Mouse (Mus musculus) embryonic facial prominence, embryonic 13.5 days (tissue): ENCODE data around the gene Hnrnpr. TPM values are rescaled to one million over a fixed set of nuclear protein-coding genes. Genes with fewer than 3 reads are reported as not detected.
A peak's percentile ranks its signal among the peaks of the same experiment; 100 is the strongest.

Experiments used
- ATAC-seq: fragments of 200-750 bp; cut with Nextera tagmentation; 2 replicates; pipeline ENCODE4 v1.8.0; 2017; ENCODE audit warnings: low read depth; ENCODE audit not compliant: insufficient number of reproducible peaks, insufficient read depth, low FRiP score, low TSS enrichment
- H3K27ac ChIP-seq: fragments of 300-500 bp; sonication (generic); 2 replicates; pipeline ENCODE4 v1.5.1; 2015; ENCODE audit warnings: moderate library complexity, mild to moderate bottlenecking, inconsistent platforms
- H3K27me3 ChIP-seq: fragments of 300-500 bp; sonication (generic); 2 replicates; pipeline ENCODE4 v1.6.1; 2015; ENCODE audit warnings: mild to moderate bottlenecking, inconsistent platforms
- H3K36me3 ChIP-seq: fragments of 300-500 bp; sonication (generic); 2 replicates; pipeline ENCODE4 v1.6.1; 2015; ENCODE audit warnings: mild to moderate bottlenecking, inconsistent platforms
- H3K4me1 ChIP-seq: fragments of 300-500 bp; sonication (generic); 2 replicates; pipeline ENCODE4 v1.6.1; 2015; ENCODE audit warnings: inconsistent platforms
- H3K4me2 ChIP-seq: fragments of 300-500 bp; sonication (generic); 2 replicates; pipeline ENCODE4 v1.6.1; 2015; ENCODE audit warnings: moderate library complexity, mild to moderate bottlenecking, inconsistent platforms
- H3K4me3 ChIP-seq: fragments of 300-500 bp; sonication (generic); 2 replicates; pipeline ENCODE4 v1.5.1; 2015; ENCODE audit warnings: mild to moderate bottlenecking, inconsistent platforms
- H3K9ac ChIP-seq: fragments of 300-500 bp; sonication (generic); 2 replicates; pipeline ENCODE4 v1.6.1; 2015; ENCODE audit warnings: mild to moderate bottlenecking, inconsistent platforms
- H3K9me3 ChIP-seq: fragments of 300-500 bp; sonication (generic); 2 replicates; pipeline ENCODE4 v1.6.1; 2016; ENCODE audit warnings: inconsistent platforms
- WGBS: fragments of 180-500 bp; shearing (Covaris S2); methylation state at CpG from one replicate; pipeline ENCODE4 v1.1.7; 2015; ENCODE audit warnings: mixed read lengths; 5-methylcytosine and 5-hydroxymethylcytosine counted together
- polyA plus RNA-seq: library from polyadenylated mRNA; unstranded; fragments of >200 nt; fragmentation: Nextera tagmentation; extraction: Ambion mirVana; gene quantifications from 2 replicates; pipeline ENCODE4 v1.2.1, GENCODE M21; 2015

Hnrnpr gene
- polyA plus RNA-seq, 1 experiment from 2014 or later = 256 TPM

DNA sequence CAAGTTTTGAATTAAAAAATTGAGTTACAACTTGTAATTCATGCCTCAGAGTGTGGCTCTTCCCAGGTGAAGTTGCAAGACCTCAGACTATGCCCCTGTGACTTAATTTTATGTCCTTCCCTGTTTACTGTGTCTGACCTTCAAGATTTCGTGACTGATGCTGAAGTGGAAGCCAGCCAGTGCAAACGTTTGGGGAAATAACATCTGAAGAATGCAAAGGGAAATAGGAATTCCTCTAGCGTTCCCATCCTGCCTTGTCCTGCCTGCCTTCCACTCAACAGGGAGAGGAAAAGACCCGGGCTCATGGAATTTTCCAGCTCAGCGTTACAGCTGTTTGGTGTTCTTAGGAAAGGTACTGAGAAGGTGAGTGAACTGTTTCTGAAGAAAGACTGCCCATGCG is 46.3 kb downstream of the Hnrnpr start:
- peaks cover 91% of the 10 kb centered on the region for H3K36me3 ChIP-seq
- no peak overlapping the region for H3K27ac ChIP-seq
- no peak for ATAC-seq
- H3K4me1 ChIP-seq = no peaks in the 10 kb centered on the region
- no peak overlapping the region for H3K4me3 ChIP-seq
- WGBS = 81% methylated on average over 6 of the region's 6 CpGs
- no peak overlapping the region for H3K9ac ChIP-seq
- H3K27me3 ChIP-seq = no peaks in the 10 kb centered on the region
- H3K9me3 ChIP-seq = no peaks in the 10 kb centered on the region
- no peak overlapping the region for H3K4me2 ChIP-seq

DNA sequence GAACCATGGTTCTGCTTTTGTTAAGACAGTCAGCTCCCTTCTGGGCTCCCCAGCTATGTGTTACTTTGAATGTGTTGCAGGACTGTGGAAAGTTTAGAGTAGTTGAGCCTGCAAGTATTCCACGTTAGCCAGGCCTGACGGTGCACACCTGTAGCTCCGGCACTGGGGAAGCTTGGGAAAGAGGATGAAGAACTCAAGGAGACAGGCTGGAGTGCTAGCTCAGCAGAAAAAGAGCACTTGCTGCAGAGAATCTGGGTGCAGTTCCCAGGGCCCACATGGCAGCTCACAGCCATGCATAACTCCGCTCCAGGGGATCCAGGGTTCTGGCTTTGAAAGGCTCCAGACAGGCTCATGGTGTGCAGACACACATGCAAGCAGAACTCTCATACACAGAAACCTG is 46.7 kb downstream of the Hnrnpr start:
- Histone ChIP-seq H3K27me3 (no peaks in the 10 kb centered on the region), H3K9ac (no peak overlapping the region), H3K36me3 (peaks cover 87% of the 10 kb centered on the region), H3K27ac (no peak overlapping the region), H3K4me2 (no peak overlapping the region), H3K4me1 (no peaks in the 10 kb centered on the region), H3K9me3 (no peaks in the 10 kb centered on the region), H3K4me3 (no peak overlapping the region)
- ATAC-seq = no peak
- WGBS = 92% methylated on average over 4 of the region's 4 CpGs

DNA sequence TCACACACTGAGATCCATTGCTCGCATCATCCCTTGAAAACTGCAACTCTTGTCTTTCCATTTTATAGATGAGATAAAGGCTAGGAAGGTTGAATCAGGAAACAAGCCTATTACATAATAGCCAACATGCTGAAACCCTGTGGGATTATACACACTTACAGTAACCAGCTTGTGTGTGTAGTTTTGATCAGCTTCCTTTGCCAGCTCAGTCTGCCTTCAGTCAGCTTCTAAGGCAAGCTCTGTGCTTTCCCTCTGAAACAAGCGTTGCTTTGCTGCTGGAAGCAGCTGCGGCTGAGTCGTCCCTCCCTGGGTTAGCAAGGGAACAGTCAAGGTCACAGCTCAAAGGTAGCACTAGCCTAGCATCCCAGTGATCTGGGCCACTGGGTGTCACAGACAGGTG is 57.1 kb downstream of the Hnrnpr start:
- Histone ChIP-seq H3K9me3 (no peaks in the 10 kb centered on the region), H3K4me2 (no peak overlapping the region), H3K4me3 (no peak overlapping the region), H3K36me3 (no peaks in the 10 kb centered on the region), H3K27ac (no peak overlapping the region), H3K4me1 (no peaks in the 10 kb centered on the region), H3K9ac (no peak overlapping the region), H3K27me3 (no peaks in the 10 kb centered on the region)
- WGBS = 64% methylated on average over 4 of the region's 4 CpGs
- no peak for ATAC-seq

DNA sequence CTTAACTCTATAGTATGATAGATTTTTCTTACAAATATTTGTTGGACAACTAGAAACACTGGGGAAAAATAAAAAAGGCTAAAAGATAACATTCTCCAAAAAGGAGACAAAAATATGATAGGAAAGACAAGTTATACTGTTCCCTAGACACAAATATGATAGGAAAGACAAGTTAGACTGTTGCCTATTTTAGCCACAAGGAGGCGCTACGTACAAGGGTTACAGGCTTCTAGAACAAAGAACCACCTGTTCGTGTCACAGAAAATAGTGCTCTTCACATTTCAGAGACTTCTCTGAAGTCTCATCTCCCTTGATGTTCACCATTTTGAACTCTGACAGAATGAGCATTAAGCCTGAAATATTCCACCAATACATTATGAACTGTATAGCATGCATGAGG is 59.0 kb downstream of the Hnrnpr start:
- no peak for ATAC-seq
- WGBS = under 1% methylated on average over 3 of the region's 3 CpGs
- H3K9me3 ChIP-seq = no peaks in the 10 kb centered on the region

DNA sequence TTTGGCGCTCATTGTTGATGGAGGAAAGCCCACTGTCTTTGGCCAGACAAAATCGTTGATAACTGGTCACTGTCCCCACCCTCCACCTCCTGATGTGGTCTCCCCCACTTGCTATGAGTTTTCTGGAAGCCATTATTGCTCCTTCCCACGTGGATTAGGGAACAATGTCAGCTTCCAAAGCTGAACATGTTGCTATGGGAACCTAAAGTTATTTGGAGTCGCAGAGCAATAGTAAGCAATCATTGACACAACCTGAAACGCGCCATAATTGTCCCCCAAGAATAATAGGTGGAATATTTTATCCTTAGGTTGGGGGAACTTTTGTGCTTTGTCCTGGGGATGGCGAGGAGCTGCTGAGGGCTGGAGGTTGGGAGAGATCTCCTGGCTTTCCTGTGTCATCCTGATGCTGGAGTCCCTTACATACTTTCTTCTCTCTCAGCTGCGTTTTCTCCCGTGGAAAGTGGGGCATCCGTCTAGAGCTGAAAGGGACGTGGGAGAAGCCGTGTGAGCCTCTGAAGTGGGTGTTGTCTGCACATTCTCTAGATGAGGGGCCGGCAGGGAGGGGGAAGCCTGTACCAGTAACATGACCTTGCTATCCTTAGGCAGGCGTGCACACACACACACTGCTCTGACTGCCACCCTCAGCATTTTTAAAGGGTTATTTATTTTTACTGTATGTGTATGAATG is 62.9 kb downstream of the Hnrnpr start:
- Histone ChIP-seq H3K27ac (no peak overlapping the region), H3K4me2 (no peak overlapping the region), H3K4me3 (no peak overlapping the region), H3K27me3 (no peaks in the 10 kb centered on the region), H3K4me1 (peaks cover 10% of the 10 kb centered on the region), H3K9me3 (no peaks in the 10 kb centered on the region), H3K36me3 (no peaks in the 10 kb centered on the region), H3K9ac (peak overlapping the region; percentile 4; the same call in 1 of the 2 replicates)
- WGBS = 49% methylated on average over 14 of the region's 14 CpGs
- no peak for ATAC-seq

More for the DNA sequence above, 59.0 kb downstream of the Hnrnpr start:
- peaks cover 6% of the 10 kb centered on the region for H3K4me1 ChIP-seq
- no peaks in the 10 kb centered on the region for H3K36me3 ChIP-seq
- no peak overlapping the region for H3K27ac ChIP-seq
- H3K4me3 ChIP-seq = no peak overlapping the region
- H3K4me2 ChIP-seq = no peak overlapping the region
- H3K27me3 ChIP-seq = no peaks in the 10 kb centered on the region
- no peak overlapping the region for H3K9ac ChIP-seq

DNA sequence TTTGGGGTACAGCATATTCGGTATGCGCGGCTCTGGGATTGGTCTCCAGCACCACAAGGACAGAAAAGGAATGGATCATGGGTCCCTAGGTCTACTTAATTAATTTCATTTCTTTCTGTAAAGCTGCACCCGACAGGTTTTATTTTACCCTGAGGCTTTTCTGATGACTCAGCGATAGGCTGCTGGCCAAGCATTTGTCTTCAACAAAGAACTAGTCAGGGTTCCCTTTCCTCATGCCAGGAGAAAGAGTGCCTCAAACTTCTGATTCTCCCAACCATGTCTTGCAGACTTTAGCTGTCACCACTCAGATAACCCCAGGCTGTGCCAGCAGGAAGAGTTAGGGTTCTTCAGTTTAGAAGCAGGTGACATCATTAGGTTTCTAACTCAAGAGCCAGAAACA is 66.3 kb downstream of the Hnrnpr start:
- Histone ChIP-seq H3K27ac (no peak overlapping the region), H3K36me3 (no peaks in the 10 kb centered on the region), H3K9me3 (no peaks in the 10 kb centered on the region), H3K9ac (no peak overlapping the region), H3K4me3 (no peak overlapping the region), H3K4me2 (no peak overlapping the region), H3K4me1 (peaks cover 13% of the 10 kb centered on the region), H3K27me3 (no peaks in the 10 kb centered on the region)
- 79% methylated on average over 5 of the region's 5 CpGs for WGBS
- ATAC-seq = no peak

DNA sequence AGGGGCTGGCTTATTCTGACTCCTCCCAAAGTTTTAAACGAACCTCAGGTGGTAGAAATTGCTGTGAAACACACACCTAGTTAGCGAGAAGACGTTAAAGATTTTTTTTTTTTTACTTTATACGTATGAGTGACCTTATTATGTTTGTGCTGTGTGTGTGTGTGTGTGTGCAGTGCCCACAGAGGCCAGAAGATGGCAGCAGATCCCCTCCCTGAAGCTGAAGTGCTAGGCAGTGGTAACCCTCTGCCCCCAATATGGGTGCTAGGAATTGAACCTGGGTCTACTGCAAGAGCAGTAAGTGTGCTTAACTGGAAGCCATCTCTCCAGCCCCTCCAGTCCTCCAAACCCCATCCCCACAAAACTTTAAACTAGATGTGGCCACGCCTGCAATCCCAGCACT is 72.3 kb downstream of the Hnrnpr start:
- Histone ChIP-seq H3K9me3 (no peaks in the 10 kb centered on the region), H3K27me3 (no peaks in the 10 kb centered on the region), H3K9ac (no peak overlapping the region), H3K4me3 (no peak overlapping the region), H3K36me3 (no peaks in the 10 kb centered on the region), H3K4me2 (no peak overlapping the region), H3K4me1 (0 out of 2 replicates have a peak, but pooled peaks cover 3% of the 10 kb centered on the region), H3K27ac (no peak overlapping the region)
- 90% methylated on average over 5 of the region's 5 CpGs for WGBS
- no peak for ATAC-seq

DNA sequence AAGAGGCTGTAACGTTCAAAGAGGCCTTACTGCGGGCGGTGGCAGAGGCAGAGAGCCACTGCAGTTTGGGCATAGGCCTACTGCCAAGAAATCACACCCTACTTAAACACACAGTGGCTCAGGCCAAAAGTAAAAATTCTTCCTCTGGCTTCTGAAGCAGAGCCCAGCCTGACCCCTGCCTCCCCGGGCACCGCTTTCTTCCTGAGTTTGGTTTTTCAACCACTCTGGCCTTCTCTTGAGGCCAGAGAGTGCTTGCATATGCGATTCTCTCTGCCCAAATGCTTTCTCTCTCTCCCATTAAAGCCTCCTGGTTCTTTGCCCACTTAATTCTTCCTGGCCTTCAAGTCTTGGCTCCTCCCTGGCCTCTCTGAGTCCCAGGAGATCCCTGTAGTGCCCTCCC is 73.1 kb downstream of the Hnrnpr start:
- 84% methylated on average over 6 of the region's 6 CpGs for WGBS
- no peaks in the 10 kb centered on the region for H3K27me3 ChIP-seq

DNA sequence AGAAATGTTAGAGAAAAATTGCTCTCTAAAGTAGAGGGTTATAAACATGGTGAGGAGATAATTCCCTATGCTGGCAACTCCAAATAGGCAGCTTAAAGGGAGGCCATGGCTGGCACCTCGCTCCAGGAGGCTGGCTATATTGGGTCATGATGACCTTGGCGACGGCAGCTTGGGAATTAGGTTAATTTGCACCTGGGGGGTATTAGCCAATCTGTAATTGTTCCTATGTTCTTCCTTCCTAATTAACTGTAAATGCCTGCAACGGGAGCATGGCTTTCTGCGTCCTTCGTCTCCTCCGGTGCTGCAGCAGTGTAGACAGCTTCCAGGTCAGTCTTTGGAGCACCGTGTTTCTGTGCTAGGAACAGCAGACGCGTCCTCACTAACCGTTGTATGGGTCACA is 76.5 kb downstream of the Hnrnpr start:
- Histone ChIP-seq H3K27ac (no peak overlapping the region), H3K9ac (no peak overlapping the region), H3K36me3 (no peaks in the 10 kb centered on the region), H3K4me2 (no peak overlapping the region), H3K4me3 (no peak overlapping the region), H3K4me1 (no peaks in the 10 kb centered on the region), H3K9me3 (no peaks in the 10 kb centered on the region), H3K27me3 (no peaks in the 10 kb centered on the region)
- 60% methylated on average over 11 of the region's 11 CpGs for WGBS
- ATAC-seq = no peak

More for the DNA sequence above, 73.1 kb downstream of the Hnrnpr start:
- Histone ChIP-seq H3K9ac (no peak overlapping the region), H3K27ac (no peak overlapping the region), H3K4me3 (no peak overlapping the region), H3K4me1 (0 out of 2 replicates have a peak, but pooled peaks cover under 1% of the 10 kb centered on the region), H3K36me3 (no peaks in the 10 kb centered on the region), H3K4me2 (no peak overlapping the region), H3K9me3 (no peaks in the 10 kb centered on the region)
- no peak for ATAC-seq

DNA sequence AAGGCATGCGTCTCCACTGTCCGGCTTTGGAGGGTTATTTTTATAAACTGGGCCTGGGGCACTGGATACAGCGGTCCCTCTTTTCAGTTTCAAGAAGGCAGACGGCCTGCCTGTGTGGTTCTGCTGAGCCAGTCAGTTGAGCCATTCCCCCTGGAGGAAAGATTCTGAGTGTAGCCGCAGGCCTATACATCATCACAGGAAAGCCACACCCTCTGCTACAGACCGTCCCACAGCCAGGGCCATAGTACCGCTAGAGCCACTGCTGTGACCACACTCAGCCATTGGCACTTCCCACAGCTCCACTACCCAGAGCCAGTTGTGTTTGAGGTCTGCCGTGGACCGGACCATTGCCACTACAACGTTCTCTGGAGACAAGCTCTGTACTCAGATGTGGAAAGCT is 91.1 kb downstream of the Hnrnpr start:
- Histone ChIP-seq H3K4me1 (peaks cover 4% of the 10 kb centered on the region), H3K4me2 (no peak overlapping the region), H3K36me3 (no peaks in the 10 kb centered on the region), H3K27me3 (no peaks in the 10 kb centered on the region), H3K9ac (no peak overlapping the region), H3K4me3 (no peak overlapping the region), H3K27ac (no peak overlapping the region), H3K9me3 (no peaks in the 10 kb centered on the region)
- ATAC-seq = no peak
- WGBS = 88% methylated on average over 10 of the region's 10 CpGs

DNA sequence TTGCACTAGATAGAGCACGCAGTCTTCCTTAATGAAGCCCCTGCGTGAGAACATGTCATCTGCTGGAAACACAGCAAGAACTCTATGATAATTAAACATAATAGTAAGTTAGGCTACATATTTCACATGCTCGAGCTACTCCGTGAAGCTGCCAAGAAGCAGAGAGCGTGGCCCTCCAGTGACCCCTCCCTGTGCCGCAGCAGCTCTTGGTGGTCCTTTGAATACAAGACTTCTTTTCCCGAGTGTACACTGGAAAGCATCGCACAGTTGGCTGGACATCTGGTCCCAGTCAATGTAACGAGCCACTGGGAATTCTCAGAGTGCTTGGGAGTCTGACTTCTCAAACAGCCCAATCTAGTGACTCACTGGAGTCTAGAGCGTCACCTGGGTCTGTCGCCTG is 97.1 kb downstream of the Hnrnpr start:
- ATAC-seq = no peak
- no peaks in the 10 kb centered on the region for H3K36me3 ChIP-seq
- no peaks in the 10 kb centered on the region for H3K9me3 ChIP-seq
- 41% methylated on average over 11 of the region's 11 CpGs for WGBS
- H3K4me3 ChIP-seq = no peak overlapping the region
- H3K4me2 ChIP-seq = no peak overlapping the region
- no peak overlapping the region for H3K9ac ChIP-seq
- H3K27ac ChIP-seq = no peak overlapping the region
- no peaks in the 10 kb centered on the region for H3K27me3 ChIP-seq
- H3K4me1 ChIP-seq = peaks cover 9% of the 10 kb centered on the region; the same call in 1 of the 2 replicates
